Mouse (Mus musculus) hindbrain, postnatal 0 days (tissue): ENCODE results near the gene Tdrd7. TPM values are rescaled to one million over a fixed set of nuclear protein-coding genes. Genes with fewer than 3 reads are reported as not detected.

ENCODE experiments used
- ATAC-seq: fragments of 200-750 bp; cut with Nextera tagmentation; 2 replicates; pipeline ENCODE4 v1.8.0; 2017; ENCODE audit warnings: mild to moderate bottlenecking, moderate TSS enrichment, moderate library complexity
- DNase-seq: peaks from one replicate; pipeline ENCODE4 v3.0.0-alpha.2; 2015; ENCODE audit warnings: low spot score
- H3K27ac ChIP-seq: fragments of 300-500 bp; sonication (generic); 2 replicates; pipeline ENCODE4 v1.5.1; 2014; ENCODE audit warnings: mild to moderate bottlenecking
- H3K27me3 ChIP-seq: fragments of 300-500 bp; sonication (generic); 2 replicates; pipeline ENCODE4 v1.6.1; 2014; ENCODE audit warnings: low read length, mixed read lengths; ENCODE audit not compliant: insufficient read depth
- H3K36me3 ChIP-seq: fragments of 300-500 bp; sonication (generic); 2 replicates; pipeline ENCODE4 v1.6.1; 2014; ENCODE audit warnings: low read length, mixed read lengths; ENCODE audit not compliant: insufficient read depth
- H3K4me1 ChIP-seq: fragments of 300-500 bp; sonication (generic); 2 replicates; pipeline ENCODE4 v1.6.1; 2014; ENCODE audit warnings: antibody characterized with exemption, low read length, mixed read lengths; ENCODE audit not compliant: insufficient read depth
- H3K4me2 ChIP-seq: fragments of 300-500 bp; sonication (generic); 2 replicates; pipeline ENCODE4 v1.6.1; 2014; ENCODE audit warnings: low read depth, mild to moderate bottlenecking, low read length, moderate library complexity, mixed read lengths
- H3K4me3 ChIP-seq: fragments of 300-500 bp; sonication (generic); 2 replicates; pipeline ENCODE4 v1.5.1; 2014; ENCODE audit warnings: low read length
- H3K9ac ChIP-seq: fragments of 300-500 bp; sonication (generic); replicated peaks from 2 replicates; pipeline ENCODE4 v1.6.1; 2014; ENCODE audit warnings: mild to moderate bottlenecking, low read length, moderate library complexity, mixed read lengths
- H3K9me3 ChIP-seq: fragments of 300-500 bp; sonication (generic); 2 replicates; pipeline ENCODE4 v1.6.1; 2016; ENCODE audit warnings: low read length, mixed read lengths
- CTCF ChIP-seq: IDR thresholded peaks from 2 replicates; pipeline ENCODE4 v1.5.1; 2016; ENCODE audit warnings: antibody characterized with exemption, control low read depth, low read depth
- WGBS: fragments of 180-500 bp; shearing (Covaris S2); extraction: QIAGEN DNeasy Blood & Tissue Kit; methylation state at CpG from one replicate; pipeline ENCODE4 v1.1.7; 2014; 5-methylcytosine and 5-hydroxymethylcytosine counted together
- polyA plus RNA-seq: library from polyadenylated mRNA; unstranded; fragments of >200 nt; fragmentation: Nextera tagmentation; extraction: Ambion mirVana; gene quantifications from 2 replicates; pipeline ENCODE4 v1.2.1, GENCODE M21; 2015
- total RNA-seq: library from RNA; depleted of rRNA; stranded (reverse); fragments of >200 nt; gene quantifications from 2 replicates; pipeline ENCODE4 v1.2.3, GENCODE M21; 2014

Gene Tdrd7
- total and polyA plus RNA-seq, 2 experiments from 2014 or later, result 26.1 to 31.3 TPM

DNA sequence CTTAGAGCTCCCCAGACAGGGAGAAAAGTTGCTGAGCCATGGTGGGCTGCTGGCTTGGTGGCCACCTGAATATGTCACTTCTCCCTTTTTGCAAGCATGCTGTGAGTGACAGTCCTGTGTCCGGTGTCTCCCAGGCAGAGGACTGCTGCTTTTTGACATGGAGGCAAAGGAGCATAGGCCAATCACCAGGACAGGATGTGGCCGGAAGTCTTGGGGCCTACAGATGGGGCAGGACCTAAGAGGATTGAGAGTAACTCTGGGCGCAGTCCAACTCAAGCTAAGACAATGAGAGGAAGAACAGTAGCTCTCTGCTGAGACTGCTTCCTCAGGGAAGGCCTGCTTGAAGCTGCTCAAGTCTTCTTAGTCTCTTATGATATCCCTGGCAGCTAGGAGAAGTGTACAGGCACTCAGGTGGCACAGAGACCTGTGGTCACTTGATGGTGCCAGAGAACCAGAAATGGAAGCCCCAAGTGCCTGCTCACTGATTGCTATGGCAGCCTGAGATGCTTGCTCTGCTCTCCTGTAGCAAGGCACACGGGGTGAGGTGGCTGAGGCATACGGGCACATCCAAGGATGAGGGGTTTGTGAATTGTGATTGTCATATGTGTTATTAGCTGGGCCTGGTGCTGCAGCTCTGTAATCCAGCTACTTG lies 43.1 kb downstream of the Tdrd7 start:
- WGBS, result 86% methylated on average over 5 of the region's 5 CpGs

DNA sequence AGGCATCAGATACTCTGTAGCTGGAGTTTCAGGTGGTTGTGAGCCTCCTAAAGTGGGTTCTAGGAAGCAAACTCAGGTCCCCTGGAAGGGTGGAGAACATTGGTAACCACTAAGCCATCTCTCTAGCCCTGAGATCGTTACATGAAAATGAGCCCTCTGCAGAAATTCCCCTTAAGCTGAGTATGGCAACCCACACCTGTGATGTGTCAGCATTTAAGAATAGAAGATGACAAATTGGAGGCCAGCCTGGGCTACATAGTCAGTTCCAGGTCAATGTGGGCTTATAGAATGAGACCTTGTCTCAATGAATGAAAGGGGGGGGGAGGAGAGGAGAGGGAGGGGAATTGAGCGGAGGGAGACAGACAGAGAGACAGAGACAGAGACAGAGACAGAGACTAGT lies 46.6 kb downstream of the Tdrd7 start:
- H3K27me3 ChIP-seq, result no peaks in the 10 kb centered on the region
- no peak overlapping the region for H3K9ac ChIP-seq
- H3K27ac ChIP-seq, result no peak overlapping the region
- H3K4me2 ChIP-seq, result no peak overlapping the region
- 85% methylated on average over 2 of the region's 2 CpGs for WGBS
- H3K4me1 ChIP-seq, result no peaks in the 10 kb centered on the region
- no peak for TF ChIP-seq CTCF
- ATAC-seq (no peak), DNase-seq (no peak)
- H3K9me3 ChIP-seq, result no peaks in the 10 kb centered on the region
- H3K36me3 ChIP-seq, result peaks cover 28% of the 10 kb centered on the region
- H3K4me3 ChIP-seq, result no peak overlapping the region

More for the DNA sequence above, 43.1 kb downstream of the Tdrd7 start:
- no peak overlapping the region for H3K27ac ChIP-seq
- no peak overlapping the region for H3K4me2 ChIP-seq
- no peak overlapping the region for H3K4me3 ChIP-seq
- TF ChIP-seq CTCF, result no peak
- no peaks in the 10 kb centered on the region for H3K27me3 ChIP-seq
- no peak for ATAC-seq
- no peak overlapping the region for H3K9ac ChIP-seq
- DNase-seq, result no peak
- H3K4me1 ChIP-seq, result no peaks in the 10 kb centered on the region
- H3K9me3 ChIP-seq, result no peaks in the 10 kb centered on the region
- H3K36me3 ChIP-seq, result peaks cover 42% of the 10 kb centered on the region

DNA sequence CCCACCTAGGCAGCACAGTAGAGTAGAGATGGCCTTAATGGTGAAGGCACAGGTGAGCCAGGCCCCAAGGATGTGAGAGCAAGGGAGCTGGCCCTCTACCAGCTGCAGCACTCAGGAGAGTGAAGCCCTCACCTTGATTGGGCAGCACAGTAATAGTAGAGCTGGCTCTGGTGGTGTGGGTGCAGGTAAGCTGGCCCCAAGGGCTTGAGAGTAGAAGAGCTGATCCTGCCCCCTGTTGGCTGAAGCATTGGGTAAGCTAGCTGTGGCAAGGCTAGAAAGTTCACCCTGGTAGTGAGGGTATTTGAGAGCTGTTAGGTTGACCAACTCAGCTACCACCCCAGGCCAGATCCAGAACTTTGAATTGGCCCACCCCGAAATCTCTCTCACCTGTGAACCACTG lies 50.5 kb downstream of the Tdrd7 start:
- no peaks in the 10 kb centered on the region for H3K27me3 ChIP-seq
- H3K4me2 ChIP-seq, result no peak overlapping the region
- H3K9ac ChIP-seq, result no peak overlapping the region
- H3K4me1 ChIP-seq, result no peaks in the 10 kb centered on the region
- H3K9me3 ChIP-seq, result no peaks in the 10 kb centered on the region
- no peak for TF ChIP-seq CTCF
- peaks cover 10% of the 10 kb centered on the region; the same call in 1 of the 2 replicates for H3K36me3 ChIP-seq
- H3K4me3 ChIP-seq, result no peak overlapping the region
- DNase-seq (no peak), ATAC-seq (no peak)
- H3K27ac ChIP-seq, result no peak overlapping the region
- WGBS, result 84% methylated on average over 1 of the region's 1 CpGs

DNA sequence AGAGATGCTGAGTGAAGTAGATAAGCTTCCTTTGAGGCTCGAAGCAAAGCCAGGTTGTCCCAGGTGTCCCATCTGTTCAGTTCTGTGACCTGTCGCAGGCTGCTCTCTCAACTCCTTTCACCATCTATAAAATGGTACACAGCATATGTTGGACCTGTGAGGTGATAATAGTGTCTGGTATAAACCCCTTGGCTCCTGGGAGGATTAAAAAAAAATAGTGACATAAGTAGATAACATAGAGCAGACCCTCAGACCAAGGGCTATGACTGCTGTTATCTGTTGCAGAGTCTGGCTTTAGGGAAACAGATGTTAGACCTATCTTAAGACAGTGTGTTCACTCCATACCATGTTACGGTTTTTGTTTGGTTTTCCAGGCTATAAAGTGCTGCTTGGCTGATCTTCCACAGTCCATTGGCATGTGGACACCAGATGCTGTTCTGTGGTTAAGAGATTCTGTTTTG lies 57.9 kb downstream of the Tdrd7 start:
- ATAC-seq (no peak), DNase-seq (no peak)
- 79% methylated on average over 3 of the region's 3 CpGs for WGBS
- Histone ChIP-seq H3K36me3 (0 out of 2 replicates have a peak, but pooled peaks cover 7% of the 10 kb centered on the region), H3K4me3 (no peak overlapping the region), H3K4me2 (no peak overlapping the region), H3K27ac (no peak overlapping the region), H3K4me1 (no peaks in the 10 kb centered on the region), H3K9ac (no peak overlapping the region), H3K27me3 (no peaks in the 10 kb centered on the region), H3K9me3 (no peaks in the 10 kb centered on the region)
- TF ChIP-seq CTCF, result no peak

DNA sequence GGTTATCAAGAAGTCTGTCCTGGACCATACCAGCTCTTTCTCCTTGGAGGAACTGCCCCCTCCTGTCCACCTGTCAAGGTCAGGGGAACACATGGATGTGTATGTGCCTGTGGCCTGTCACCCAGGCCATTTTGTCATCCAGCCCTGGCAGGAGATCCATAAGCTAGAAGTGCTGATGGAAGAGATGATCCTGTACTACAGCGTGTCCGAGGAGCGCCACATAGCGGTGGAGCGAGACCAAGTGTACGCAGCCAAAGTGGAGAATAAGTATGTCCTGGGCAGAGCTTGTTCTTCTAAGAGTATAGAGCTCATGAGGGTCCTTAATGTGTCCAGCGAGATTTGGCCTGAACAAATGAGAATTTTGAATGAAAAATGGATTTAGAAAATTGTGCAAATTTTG lies 60.8 kb downstream of the Tdrd7 start:
- Histone ChIP-seq H3K36me3 (0 out of 2 replicates have a peak, but pooled peaks cover 2% of the 10 kb centered on the region), H3K9me3 (no peaks in the 10 kb centered on the region), H3K27ac (no peak overlapping the region), H3K4me2 (no peak overlapping the region), H3K4me1 (no peaks in the 10 kb centered on the region), H3K9ac (no peak overlapping the region), H3K4me3 (no peak overlapping the region), H3K27me3 (no peaks in the 10 kb centered on the region)
- peak; percentile 73 for TF ChIP-seq CTCF
- DNase-seq (peak; percentile 48), ATAC-seq (peak; percentile 66; the same call in 1 of the 2 replicates)
- WGBS, result 45% methylated on average over 7 of the region's 7 CpGs

DNA sequence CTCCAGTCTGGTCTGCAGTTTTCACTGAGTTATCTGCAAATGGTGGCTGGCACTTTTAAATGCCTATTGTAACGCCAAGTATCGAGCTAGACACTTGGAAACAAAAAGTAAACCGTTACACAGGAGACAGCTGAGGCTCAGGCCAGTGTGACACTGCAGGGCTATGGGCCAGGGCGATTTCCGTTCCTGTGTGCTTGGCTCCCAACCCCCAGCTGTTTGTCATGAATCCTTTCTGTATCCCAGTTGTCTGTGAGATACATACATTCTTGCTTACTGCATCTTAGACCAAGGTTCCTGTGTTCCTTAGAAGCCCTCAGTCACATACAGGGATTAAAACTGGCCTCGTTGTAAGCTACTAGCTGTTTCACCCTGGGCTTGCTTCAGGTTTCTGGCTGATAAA lies 63.1 kb downstream of the Tdrd7 start:
- no peaks in the 10 kb centered on the region for H3K27me3 ChIP-seq
- H3K4me3 ChIP-seq, result no peak overlapping the region
- no peak overlapping the region for H3K27ac ChIP-seq
- H3K36me3 ChIP-seq, result no peaks in the 10 kb centered on the region
- no peak overlapping the region for H3K4me2 ChIP-seq
- no peak for TF ChIP-seq CTCF
- H3K4me1 ChIP-seq, result no peaks in the 10 kb centered on the region
- H3K9me3 ChIP-seq, result no peaks in the 10 kb centered on the region
- DNase-seq (no peak), ATAC-seq (no peak)
- WGBS, result 46% methylated on average over 6 of the region's 6 CpGs
- no peak overlapping the region for H3K9ac ChIP-seq

DNA sequence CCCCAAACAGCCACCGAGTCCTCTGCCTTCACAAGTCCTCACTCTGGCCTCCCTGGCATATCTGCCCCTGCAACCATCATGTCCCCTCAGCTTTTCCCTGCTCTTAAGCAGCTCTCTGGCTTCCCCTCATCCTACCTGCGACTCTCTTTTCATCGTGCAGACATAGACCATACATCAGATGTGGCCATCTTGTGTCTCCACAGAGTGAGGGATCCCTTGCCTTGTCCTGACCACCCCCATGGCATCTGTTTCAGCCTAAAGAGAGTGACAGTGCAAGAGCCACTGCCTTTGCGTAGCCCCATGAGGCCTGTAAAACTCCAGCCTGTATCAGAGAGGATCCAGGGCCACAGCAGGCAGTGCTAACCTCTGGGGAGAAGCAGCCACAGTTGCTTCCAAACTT lies 63.6 kb downstream of the Tdrd7 start:
- TF ChIP-seq CTCF, result no peak
- H3K4me3 ChIP-seq, result no peak overlapping the region
- no peak overlapping the region for H3K4me2 ChIP-seq
- DNase-seq (no peak), ATAC-seq (no peak)
- no peaks in the 10 kb centered on the region for H3K4me1 ChIP-seq
- H3K9me3 ChIP-seq, result no peaks in the 10 kb centered on the region
- H3K9ac ChIP-seq, result no peak overlapping the region
- no peaks in the 10 kb centered on the region for H3K36me3 ChIP-seq
- no peak overlapping the region for H3K27ac ChIP-seq
- no peaks in the 10 kb centered on the region for H3K27me3 ChIP-seq
- 84% methylated on average over 4 of the region's 4 CpGs for WGBS
